Comparison of ENCODE assay signal across 8 mouse cellular contexts in genomic region chr17:56040030-56040856, GRCm38 (mm10). TPM values are rescaled to one million over a fixed set of nuclear protein-coding genes. Genes with fewer than 3 reads are reported as not detected.
DNase-seq lines count a peak whose midpoint lies in the region; ATAC-seq and TF ChIP-seq lines count a peak whose summit lies in the region.

Gene Chaf1a, plus strand, starts transcription at chr17:56040439.

- peaks cover 18% of the 10 kb centered on the region for H3K36me3 ChIP-seq in embryonic facial prominence, embryonic 13.5 days
- H3K36me3 ChIP-seq in kidney, adult 2 months (ENCODE audit: control insufficient read depth, insufficient read depth, low read length): no peaks in the 10 kb centered on the region
- H3K36me3 ChIP-seq in limb, embryonic 12.5 days: peaks cover 20% of the 10 kb centered on the region
- no peaks in the 10 kb centered on the region for H3K36me3 ChIP-seq in midbrain, embryonic 15.5 days (replicated peaks)
- no peaks in the 10 kb centered on the region for H3K36me3 ChIP-seq in spleen, adult 2 months (ENCODE audit: control insufficient read depth, insufficient read depth, low read length)

- no peak for TF ChIP-seq POLR2A in kidney, adult 2 months (IDR thresholded peaks at IDR 0.05; ENCODE audit: low read depth, low read length)
- peak; percentile 11; the same call in 1 of the 2 replicates for TF ChIP-seq POLR2A in spleen, adult 2 months (IDR thresholded peaks at IDR 0.05; ENCODE audit: low read depth, low read length)

- peak within 1 kb of the TSS; percentile 83 for H3K4me3 ChIP-seq in embryonic facial prominence, embryonic 13.5 days
- peak within 1 kb of the TSS; percentile 40 for H3K4me3 ChIP-seq in kidney, adult 2 months (ENCODE audit: insufficient read depth, low read depth, low read length)
- H3K4me3 ChIP-seq in limb, embryonic 12.5 days (replicated peaks): peak within 1 kb of the TSS; percentile 84
- H3K4me3 ChIP-seq in midbrain, embryonic 15.5 days: peak within 1 kb of the TSS; percentile 88
- peak within 1 kb of the TSS; percentile 61 for H3K4me3 ChIP-seq in spleen, adult 2 months (ENCODE audit: extremely low read depth, insufficient read depth, insufficient read length)

- H3K9me3 ChIP-seq in embryonic facial prominence, embryonic 13.5 days: no peaks in the 10 kb centered on the region
- H3K9me3 ChIP-seq in limb, embryonic 12.5 days: no peaks in the 10 kb centered on the region
- no peaks in the 10 kb centered on the region for H3K9me3 ChIP-seq in midbrain, embryonic 15.5 days

- H3K27ac ChIP-seq in embryonic facial prominence, embryonic 13.5 days: peak within 1 kb of the TSS; percentile 81
- no peak within 1 kb of the TSS for H3K27ac ChIP-seq in kidney, adult 2 months (ENCODE audit: insufficient read depth, low read depth, low read length)
- peak within 1 kb of the TSS; percentile 84 for H3K27ac ChIP-seq in limb, embryonic 12.5 days
- peak within 1 kb of the TSS; percentile 75 for H3K27ac ChIP-seq in midbrain, embryonic 15.5 days
- H3K27ac ChIP-seq in spleen, adult 2 months (ENCODE audit: insufficient read depth, low read length): no peak within 1 kb of the TSS

- H3K4me2 ChIP-seq in embryonic facial prominence, embryonic 13.5 days: peak within 1 kb of the TSS; percentile 86
- peak within 1 kb of the TSS; percentile 84 for H3K4me2 ChIP-seq in limb, embryonic 12.5 days
- peak within 1 kb of the TSS; percentile 95 for H3K4me2 ChIP-seq in midbrain, embryonic 15.5 days

- H3K27me3 ChIP-seq in embryonic facial prominence, embryonic 13.5 days: no peaks in the 10 kb centered on the region
- H3K27me3 ChIP-seq in kidney, adult 2 months (replicated peaks; ENCODE audit: control insufficient read depth, insufficient read depth, low read length): no peaks in the 10 kb centered on the region
- no peaks in the 10 kb centered on the region for H3K27me3 ChIP-seq in limb, embryonic 12.5 days
- H3K27me3 ChIP-seq in midbrain, embryonic 15.5 days (replicated peaks): no peaks in the 10 kb centered on the region
- H3K27me3 ChIP-seq in spleen, adult 2 months (ENCODE audit: control insufficient read depth, insufficient read depth, low read length): no peaks in the 10 kb centered on the region

- under 1% methylated on average over 68 of the region's 68 CpGs for WGBS in embryonic facial prominence, embryonic 13.5 days
- under 1% methylated on average over 68 of the region's 68 CpGs for WGBS in kidney, adult 2 months
- WGBS in limb, embryonic 12.5 days: under 1% methylated on average over 63 of the region's 68 CpGs
- under 1% methylated on average over 68 of the region's 68 CpGs for WGBS in midbrain, embryonic 15.5 days
- 1% methylated on average over 67 of the region's 68 CpGs for WGBS in spleen, adult 2 months

- H3K9ac ChIP-seq in embryonic facial prominence, embryonic 13.5 days: peak within 1 kb of the TSS; percentile 96
- peak within 1 kb of the TSS; percentile 92 for H3K9ac ChIP-seq in limb, embryonic 12.5 days (replicated peaks)
- peak within 1 kb of the TSS; percentile 50 for H3K9ac ChIP-seq in midbrain, embryonic 15.5 days

- peak; percentile 85 for ATAC-seq in embryonic facial prominence, embryonic 13.5 days (ENCODE audit: insufficient number of reproducible peaks, insufficient read depth, low FRiP score, low TSS enrichment, low read depth)
- peak; percentile 84 for ATAC-seq in limb, embryonic 12.5 days (ENCODE audit: insufficient number of reproducible peaks, insufficient read depth, low FRiP score, low TSS enrichment, low read depth)
- ATAC-seq in midbrain, embryonic 15.5 days (replicated peaks): peak; percentile 82

- TF ChIP-seq CTCF in kidney, adult 2 months (conservative IDR thresholded peaks at IDR 0.05; ENCODE audit: insufficient read depth, insufficient read length, low read depth, low read length): no peak
- TF ChIP-seq CTCF in spleen, adult 2 months (IDR thresholded peaks at IDR 0.05; ENCODE audit: extremely low read depth, insufficient read depth, insufficient read length, insufficient replicate concordance): no peak

- DNase-seq in 3134 (ENCODE audit: extremely low read depth, insufficient read length, low spot score): peak; percentile 98
- DNase-seq in adrenal gland, postnatal 36 days: peak; percentile 98
- peak; percentile 98 to 99 for DNase-seq in heart, adult 18-20 months
- DNase-seq in kidney, adult 2 months: peak; percentile 99
- peak; percentile 89 to 97 for DNase-seq in spleen, adult 2 months (ENCODE audit: low read depth in 1 of 2, low spot score in 2 of 2)

- H3K4me1 ChIP-seq in embryonic facial prominence, embryonic 13.5 days: peaks cover 19% of the 10 kb centered on the region
- peaks cover under 1% of the 10 kb centered on the region; the same call in 1 of the 2 replicates for H3K4me1 ChIP-seq in kidney, adult 2 months (ENCODE audit: control insufficient read depth, insufficient read depth, low read length)
- peaks cover 21% of the 10 kb centered on the region for H3K4me1 ChIP-seq in limb, embryonic 12.5 days (replicated peaks)
- H3K4me1 ChIP-seq in midbrain, embryonic 15.5 days: peaks cover 25% of the 10 kb centered on the region
- 0 out of 2 replicates have a peak, but pooled peaks cover 2% of the 10 kb centered on the region for H3K4me1 ChIP-seq in spleen, adult 2 months (ENCODE audit: control insufficient read depth, insufficient read depth, insufficient read length)

RNA-seq across cellular contexts. Expression of gene Chaf1a, which starts in this region (rescaled TPM):
- total RNA-seq in adrenal gland, postnatal 36 days (2021): 1 to 10 TPM; 3.5 to 4.7 TPM
- polyA plus RNA-seq in embryonic facial prominence, embryonic 13.5 days (2015; fragmentation: Nextera tagmentation; extraction: Ambion mirVana): 25.8 and 34.8 TPM in 2 replicates
- 1 to 10 TPM; 1.1 to 1.3 TPM for total RNA-seq in heart, adult 18-20 months (2021)
- 1.0 and 1.2 TPM in 2 replicates for polyA plus RNA-seq in kidney, adult 2 months (2012; rRNA removed)
- polyA plus RNA-seq in limb, embryonic 12.5 days (2016; fragmentation: Nextera tagmentation; extraction: Ambion mirVana): 48.8 and 51.2 TPM in 2 replicates
- 5.0 and 5.5 TPM in 2 replicates for polyA plus RNA-seq in midbrain, embryonic 15.5 days (2015; fragmentation: Nextera tagmentation; extraction: Ambion mirVana)
- polyA plus RNA-seq in spleen, adult 2 months (2012; rRNA removed): 2.8 and 4.3 TPM in 2 replicates

Comparison
In these comparisons a context has a peak if more than half of its experiments do, and no peak if none do; other contexts are left out.
1. H3K27ac ChIP-seq: peak in embryonic facial prominence, embryonic 13.5 days (single experiment), limb, embryonic 12.5 days (single experiment) and midbrain, embryonic 15.5 days (single experiment); none in kidney, adult 2 months (single experiment) and spleen, adult 2 months (single experiment).
2. Peak in every context shown above with its lines, with median percentiles within 50 percentile points of each other: DNase-seq, ATAC-seq, H3K4me2 ChIP-seq, H3K4me3 ChIP-seq and H3K9ac ChIP-seq.